Mouse (Mus musculus) heart, embryonic 15.5 days (tissue): ENCODE results near the gene Iqsec1. TPM values are rescaled to one million over a fixed set of nuclear protein-coding genes. Genes with fewer than 3 reads are reported as not detected.

Experiments
- ATAC-seq: fragments of 200-750 bp; cut with Nextera tagmentation; replicated peaks from 2 replicates; pipeline ENCODE4 v1.8.0; 2017; ENCODE audit warnings: low read depth, moderate TSS enrichment; ENCODE audit not compliant: insufficient number of reproducible peaks, insufficient read depth, low FRiP score
- H3K27ac ChIP-seq: fragments of 300-500 bp; sonication (generic); 2 replicates; pipeline ENCODE4 v1.5.1; 2015; ENCODE audit warnings: mild to moderate bottlenecking, inconsistent platforms
- H3K27me3 ChIP-seq: fragments of 300-500 bp; sonication (generic); 2 replicates; pipeline ENCODE4 v1.6.1; 2015; ENCODE audit warnings: inconsistent platforms
- H3K36me3 ChIP-seq: fragments of 300-500 bp; sonication (generic); 2 replicates; pipeline ENCODE4 v1.6.1; 2015; ENCODE audit warnings: mild to moderate bottlenecking, inconsistent platforms
- H3K4me1 ChIP-seq: fragments of 300-500 bp; sonication (generic); replicated peaks from 2 replicates; pipeline ENCODE4 v1.6.1; 2015; ENCODE audit warnings: inconsistent platforms
- H3K4me2 ChIP-seq: fragments of 300-500 bp; sonication (generic); 2 replicates; pipeline ENCODE4 v1.6.1; 2015; ENCODE audit warnings: inconsistent platforms, mild to moderate bottlenecking, moderate library complexity
- H3K4me3 ChIP-seq: fragments of 300-500 bp; sonication (generic); 2 replicates; pipeline ENCODE4 v1.5.1; 2015; ENCODE audit warnings: mild to moderate bottlenecking, inconsistent platforms
- H3K9ac ChIP-seq: fragments of 300-500 bp; sonication (generic); 2 replicates; pipeline ENCODE4 v1.6.1; 2015; ENCODE audit warnings: mild to moderate bottlenecking, inconsistent platforms
- H3K9me3 ChIP-seq: fragments of 300-500 bp; sonication (generic); replicated peaks from 2 replicates; pipeline ENCODE4 v1.6.1; 2016; ENCODE audit warnings: inconsistent platforms
- WGBS: fragments of 180-500 bp; shearing (Covaris S2); methylation state at CpG from one replicate; pipeline ENCODE4 v1.1.7; 2015; ENCODE audit warnings: mixed read lengths; 5-methylcytosine and 5-hydroxymethylcytosine counted together
- polyA plus RNA-seq: library from polyadenylated mRNA; unstranded; fragments of >200 nt; fragmentation: Nextera tagmentation; extraction: Ambion mirVana; gene quantifications from 2 replicates; pipeline ENCODE4 v1.2.1, GENCODE M21; 2015

Gene Iqsec1
- polyA plus RNA-seq, 1 experiment from 2014 or later = 12.3 TPM

- Histone ChIP-seq H3K4me2 (no peak overlapping the region), H3K36me3 (no peaks in the 10 kb centered on the region), H3K4me1 (peaks cover 13% of the 10 kb centered on the region), H3K4me3 (no peak overlapping the region), H3K9ac (no peak overlapping the region), H3K27me3 (no peaks in the 10 kb centered on the region), H3K9me3 (no peaks in the 10 kb centered on the region), H3K27ac (no peak overlapping the region)
- 31% methylated on average over 2 of the region's 2 CpGs for WGBS
- no peak for ATAC-seq
Measured at GRCm38 (mm10) chr6:90836749-90837148, 151.7 kb downstream of the Iqsec1 start.

GRCm38 (mm10) chr6:90829536-90829935 is 158.9 kb downstream of the Iqsec1 start:
- 69% methylated on average over 6 of the region's 6 CpGs for WGBS

GRCm38 (mm10) chr6:90825063-90825462 is 163.4 kb downstream of the Iqsec1 start:
- H3K4me3 ChIP-seq = no peak overlapping the region
- no peaks in the 10 kb centered on the region for H3K36me3 ChIP-seq
- ATAC-seq = no peak
- WGBS = 59% methylated on average over 2 of the region's 2 CpGs
- no peaks in the 10 kb centered on the region; the same call in 1 of the 2 replicates for H3K27me3 ChIP-seq
- H3K9ac ChIP-seq = no peak overlapping the region
- no peak overlapping the region for H3K4me2 ChIP-seq
- H3K4me1 ChIP-seq = no peaks in the 10 kb centered on the region
- H3K27ac ChIP-seq = no peak overlapping the region
- no peaks in the 10 kb centered on the region for H3K9me3 ChIP-seq

More at GRCm38 (mm10) chr6:90829536-90829935, 158.9 kb downstream of the Iqsec1 start:
- no peak overlapping the region for H3K4me2 ChIP-seq
- ATAC-seq = no peak
- no peaks in the 10 kb centered on the region for H3K4me1 ChIP-seq
- H3K36me3 ChIP-seq = no peaks in the 10 kb centered on the region
- no peaks in the 10 kb centered on the region for H3K9me3 ChIP-seq
- no peak overlapping the region for H3K4me3 ChIP-seq
- H3K9ac ChIP-seq = no peak overlapping the region
- no peaks in the 10 kb centered on the region for H3K27me3 ChIP-seq
- H3K27ac ChIP-seq = no peak overlapping the region

- Histone ChIP-seq H3K4me2 (no peak overlapping the region), H3K27ac (no peak overlapping the region), H3K27me3 (no peaks in the 10 kb centered on the region; the same call in 1 of the 2 replicates), H3K4me3 (no peak overlapping the region), H3K4me1 (peaks cover 12% of the 10 kb centered on the region), H3K9me3 (no peaks in the 10 kb centered on the region), H3K36me3 (no peaks in the 10 kb centered on the region), H3K9ac (no peak overlapping the region)
- no peak for ATAC-seq
- WGBS = 38% methylated on average over 4 of the region's 4 CpGs
Measured at GRCm38 (mm10) chr6:90823322-90823721, 165.2 kb downstream of the Iqsec1 start.

- H3K4me1 ChIP-seq = peaks cover 12% of the 10 kb centered on the region
- no peak overlapping the region for H3K4me2 ChIP-seq
- H3K9ac ChIP-seq = no peak overlapping the region
- 76% methylated on average over 4 of the region's 4 CpGs for WGBS
- no peak overlapping the region for H3K27ac ChIP-seq
- no peaks in the 10 kb centered on the region for H3K9me3 ChIP-seq
- H3K36me3 ChIP-seq = no peaks in the 10 kb centered on the region
- ATAC-seq = no peak
- no peak overlapping the region for H3K4me3 ChIP-seq
- H3K27me3 ChIP-seq = no peaks in the 10 kb centered on the region; the same call in 1 of the 2 replicates
Measured at GRCm38 (mm10) chr6:90821916-90822602, 166.4 kb downstream of the Iqsec1 start.

- Histone ChIP-seq H3K27ac (no peak overlapping the region), H3K4me2 (no peak overlapping the region), H3K36me3 (no peaks in the 10 kb centered on the region), H3K9me3 (no peaks in the 10 kb centered on the region), H3K9ac (no peak overlapping the region), H3K4me3 (no peak overlapping the region), H3K27me3 (no peaks in the 10 kb centered on the region; the same call in 1 of the 2 replicates), H3K4me1 (peaks cover 18% of the 10 kb centered on the region)
- ATAC-seq = no peak
- WGBS = 62% methylated on average over 2 of the region's 2 CpGs
Measured at GRCm38 (mm10) chr6:90819880-90820279, 168.6 kb downstream of the Iqsec1 start.

GRCm38 (mm10) chr6:90818956-90819355 is 169.5 kb downstream of the Iqsec1 start:
- no peak for ATAC-seq
- H3K27me3 ChIP-seq = no peaks in the 10 kb centered on the region; the same call in 1 of the 2 replicates
- no peak overlapping the region for H3K27ac ChIP-seq
- H3K9me3 ChIP-seq = no peaks in the 10 kb centered on the region
- no peak overlapping the region for H3K9ac ChIP-seq
- no peak overlapping the region for H3K4me2 ChIP-seq
- H3K36me3 ChIP-seq = no peaks in the 10 kb centered on the region
- H3K4me1 ChIP-seq = peaks cover 18% of the 10 kb centered on the region
- 0% methylated on average over 1 of the region's 4 CpGs for WGBS
- no peak overlapping the region for H3K4me3 ChIP-seq

- WGBS = 41% methylated on average over 3 of the region's 3 CpGs
Measured at GRCm38 (mm10) chr6:90816551-90816950, 171.9 kb downstream of the Iqsec1 start.

GRCm38 (mm10) chr6:90815341-90815740 is 173.1 kb downstream of the Iqsec1 start:
- H3K4me2 ChIP-seq = no peak overlapping the region
- no peak overlapping the region for H3K27ac ChIP-seq
- no peak overlapping the region for H3K9ac ChIP-seq
- 75% methylated on average over 3 of the region's 3 CpGs for WGBS
- H3K36me3 ChIP-seq = no peaks in the 10 kb centered on the region
- no peaks in the 10 kb centered on the region for H3K27me3 ChIP-seq
- no peak overlapping the region for H3K4me3 ChIP-seq
- H3K9me3 ChIP-seq = no peaks in the 10 kb centered on the region
- no peak for ATAC-seq
- peaks cover 21% of the 10 kb centered on the region for H3K4me1 ChIP-seq

More at GRCm38 (mm10) chr6:90816551-90816950, 171.9 kb downstream of the Iqsec1 start:
- Histone ChIP-seq H3K36me3 (no peaks in the 10 kb centered on the region), H3K4me2 (no peak overlapping the region), H3K27me3 (no peaks in the 10 kb centered on the region), H3K9me3 (no peaks in the 10 kb centered on the region), H3K4me1 (peaks cover 21% of the 10 kb centered on the region), H3K9ac (no peak overlapping the region), H3K27ac (no peak overlapping the region), H3K4me3 (no peak overlapping the region)
- ATAC-seq = no peak

- WGBS = 48% methylated on average over 1 of the region's 1 CpGs
- no peaks in the 10 kb centered on the region for H3K36me3 ChIP-seq
- H3K4me2 ChIP-seq = no peak overlapping the region
- H3K4me3 ChIP-seq = no peak overlapping the region
- no peak for ATAC-seq
- H3K9me3 ChIP-seq = no peaks in the 10 kb centered on the region
- H3K4me1 ChIP-seq = peaks cover 27% of the 10 kb centered on the region
- H3K9ac ChIP-seq = no peak overlapping the region
- no peak overlapping the region for H3K27ac ChIP-seq
- no peaks in the 10 kb centered on the region for H3K27me3 ChIP-seq
Measured at GRCm38 (mm10) chr6:90813526-90813925, 175.0 kb downstream of the Iqsec1 start.

- Histone ChIP-seq H3K9ac (no peak overlapping the region), H3K4me2 (no peak overlapping the region), H3K4me3 (no peak overlapping the region), H3K4me1 (peaks cover 35% of the 10 kb centered on the region), H3K36me3 (no peaks in the 10 kb centered on the region), H3K27me3 (no peaks in the 10 kb centered on the region), H3K9me3 (no peaks in the 10 kb centered on the region), H3K27ac (no peak overlapping the region)
- no peak for ATAC-seq
- 84% methylated on average over 8 of the region's 8 CpGs for WGBS
Measured at GRCm38 (mm10) chr6:90812584-90812983, 175.9 kb downstream of the Iqsec1 start.

- H3K27ac ChIP-seq = no peak overlapping the region
- H3K27me3 ChIP-seq = no peaks in the 10 kb centered on the region
- no peaks in the 10 kb centered on the region for H3K36me3 ChIP-seq
- WGBS = 52% methylated on average over 3 of the region's 3 CpGs
- H3K9me3 ChIP-seq = no peaks in the 10 kb centered on the region
- no peak overlapping the region for H3K4me2 ChIP-seq
- ATAC-seq = no peak
- H3K9ac ChIP-seq = no peak overlapping the region
- no peak overlapping the region for H3K4me3 ChIP-seq
- H3K4me1 ChIP-seq = peaks cover 40% of the 10 kb centered on the region
Measured at GRCm38 (mm10) chr6:90812072-90812471, 176.4 kb downstream of the Iqsec1 start.
